Mouse (Mus musculus) liver, adult 2 months (tissue): ENCODE measurements around the gene Rhoc.

ENCODE experiments used
- CTCF ChIP-seq: fragments of 200-500 bp; IDR thresholded peaks from 2 replicates; pipeline ENCODE4 v1.5.1; 2011; ENCODE audit warnings: low read depth, low read length, control low read depth
- POLR2A ChIP-seq: fragments of 200-500 bp; IDR thresholded peaks from 2 replicates; pipeline ENCODE4 v1.6.1; 2011; ENCODE audit warnings: low read length, control low read depth; ENCODE audit not compliant: insufficient read depth; ENCODE audit errors: extremely low read depth

GRCm38 (mm10) chr3:104801481-104801880 lies 13.3 kb downstream of the Rhoc start:
- TF ChIP-seq CTCF: no peak
- no peak for TF ChIP-seq POLR2A
